Mouse (Mus musculus) layer of hippocampus, adult 6 months (tissue): ENCODE results near the gene Pnrc1. TPM values are rescaled to one million over a fixed set of nuclear protein-coding genes. Genes with fewer than 3 reads are reported as not detected.

ENCODE experiments used
- long read RNA-seq, 2 experiments: library from polyadenylated mRNA; unstranded; transcript quantifications; one replicate each; pipeline ENCODE4 v2.0.0; 2019 to 2020
- polyA plus RNA-seq: library from polyadenylated mRNA; unstranded; fragments of <200 nt; fragmentation: Nextera tagmentation; gene quantifications from 2 replicates; pipeline ENCODE4 v1.2.3, GENCODE M21; 2021

Gene Pnrc1
- 65.8 and 105 TPM in 2 replicates for polyA plus RNA-seq
- long read RNA-seq, experiment 1, transcript Pnrc1-202 (2 exons, 665 nt) = minor isoform, 8 of 131 reads
- long read RNA-seq, experiment 1, transcript Pnrc1-201 (2 exons, 1,648 nt) = major isoform, 118 of 131 reads
- long read RNA-seq, experiment 1, partial matches to known transcripts = 0 of 131 reads
- long read RNA-seq, experiment 1, other reads (novel, unspliced or antisense) = 5 of 131 reads
- long read RNA-seq, experiment 2, transcript Pnrc1-202 (2 exons, 665 nt) = minor isoform, 14 of 439 reads
- long read RNA-seq, experiment 2, transcript Pnrc1-201 (2 exons, 1,648 nt) = major isoform, 415 of 439 reads
- long read RNA-seq, experiment 2, partial matches to known transcripts = 0 of 439 reads
- long read RNA-seq, experiment 2, other reads (novel, unspliced or antisense) = 9 of 439 reads

DNA sequence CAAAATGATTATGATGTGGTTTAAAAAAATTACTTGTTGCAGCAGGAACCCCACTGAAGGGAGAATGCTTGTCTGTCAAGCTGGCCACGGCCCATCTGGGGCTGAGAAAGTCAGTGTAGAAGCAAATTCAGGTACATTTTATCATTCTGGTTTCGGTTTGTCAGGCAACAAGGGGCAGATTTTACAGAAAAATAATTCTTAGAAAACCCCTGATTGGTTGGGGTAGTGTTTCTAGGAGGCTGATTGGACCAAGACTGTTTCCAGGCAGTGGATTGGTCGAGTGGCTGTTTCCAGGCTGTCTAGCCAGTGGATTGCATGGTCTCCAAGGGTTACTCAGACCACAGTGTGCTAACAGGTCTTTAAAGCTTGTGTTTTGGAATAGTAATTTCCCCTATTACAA is at the start of gene Pnrc1:
Gene Pnrc1 (minus strand): TSS at position 162 of the 400 bp plus-strand sequence.

GRCm38 (mm10) chr4:33309764-33310757 is 20.1 kb upstream of the Pnrc1 start, which contains the start of gene Rngtt:
Gene Rngtt, plus strand, starts transcription at chr4:33310311.

DNA sequence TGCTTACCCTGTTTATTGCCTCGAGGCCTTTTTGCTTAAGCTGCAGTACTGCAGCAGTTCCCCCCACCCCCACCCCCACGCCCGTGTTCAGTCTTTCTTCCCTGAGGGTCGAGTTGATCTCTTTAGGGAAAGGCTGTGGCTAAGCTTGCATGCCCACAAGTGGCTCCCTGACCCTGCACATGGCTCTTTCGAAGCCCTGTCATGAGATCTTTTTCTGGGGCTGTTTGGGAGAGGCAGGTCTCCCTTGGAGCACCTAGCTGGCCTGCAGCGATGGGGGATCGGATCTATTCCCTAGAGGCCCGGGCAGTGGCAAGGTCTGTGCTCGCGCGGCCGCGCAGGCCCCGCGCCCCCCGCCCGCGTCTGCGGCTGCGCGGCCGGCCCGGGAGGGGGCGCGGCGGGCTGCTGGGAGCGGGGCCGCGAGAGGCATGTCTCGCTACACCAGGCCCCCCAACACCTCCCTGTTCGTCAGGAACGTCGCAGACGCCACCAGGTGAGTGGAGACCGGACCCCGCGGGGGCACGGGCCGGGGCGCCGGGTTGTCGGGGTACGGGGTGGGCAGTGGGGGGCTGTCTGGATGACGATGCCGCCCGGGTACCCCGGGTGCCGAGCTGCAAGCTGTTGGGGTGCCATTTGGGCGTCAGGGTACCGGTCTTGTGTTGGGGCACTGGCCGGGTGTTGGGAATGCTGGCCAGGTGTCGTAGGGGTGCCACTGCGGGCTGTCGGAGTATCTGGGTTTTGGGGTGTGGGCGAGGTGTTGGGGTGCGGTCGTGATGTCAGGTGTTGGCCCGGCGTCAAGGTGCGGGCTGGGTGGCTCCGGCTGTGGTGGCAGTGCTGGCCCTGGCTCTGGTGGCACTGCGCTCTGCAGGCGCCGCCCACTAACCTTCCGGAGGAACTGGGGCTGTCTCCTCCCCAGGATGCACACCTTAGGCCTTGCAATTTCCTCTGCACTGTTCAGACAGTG is 80.8 kb downstream of the Pnrc1 start, which contains the start of gene Srsf12:
Gene Srsf12 (plus strand): TSS at position 111 of the 961 bp plus-strand sequence.

Other genes starting within 250 kb of the Pnrc1 start
- gene Gabrr2, start 227.2 kb downstream of the Pnrc1 start, polyA plus RNA-seq = 0.98 and 1.3 TPM in 2 replicates
- not detected in 2 replicates for gene Gabrr1, start 157.6 kb downstream of the Pnrc1 start, polyA plus RNA-seq
- gene Pm20d2, start 100.4 kb downstream of the Pnrc1 start, polyA plus RNA-seq = 1.8 and 1.9 TPM in 2 replicates
- 20.5 and 22.9 TPM in 2 replicates for gene Srsf12, start 81.2 kb downstream of the Pnrc1 start, polyA plus RNA-seq
- gene Rngtt, start 20.1 kb upstream of the Pnrc1 start, polyA plus RNA-seq = 12.6 and 15.3 TPM in 2 replicates